Mouse (Mus musculus) midbrain, embryonic 15.5 days (tissue): ENCODE measurements at regions not wholly inside any gene's neighbourhood (a gene's known extent, or its start where the extent isn't known, plus 50 kb on each side); places are given as distances from the start of the nearest gene placed in this dataset.

Experiments used
- ATAC-seq: fragments of 200-750 bp; cut with Nextera tagmentation; replicated peaks from 2 replicates; pipeline ENCODE4 v1.8.0; 2017; ENCODE audit warnings: moderate TSS enrichment
- H3K27ac ChIP-seq: fragments of 300-500 bp; sonication (generic); 2 replicates; pipeline ENCODE4 v1.5.1; 2015; ENCODE audit warnings: mild to moderate bottlenecking, inconsistent platforms
- H3K27me3 ChIP-seq: fragments of 300-500 bp; sonication (generic); replicated peaks from 2 replicates; pipeline ENCODE4 v1.6.1; 2015; ENCODE audit warnings: inconsistent platforms
- H3K36me3 ChIP-seq: fragments of 300-500 bp; sonication (generic); replicated peaks from 2 replicates; pipeline ENCODE4 v1.6.1; 2015; ENCODE audit warnings: inconsistent platforms
- H3K4me1 ChIP-seq: fragments of 300-500 bp; sonication (generic); 2 replicates; pipeline ENCODE4 v1.6.1; 2015; ENCODE audit warnings: inconsistent platforms
- H3K4me2 ChIP-seq: fragments of 300-500 bp; sonication (generic); 2 replicates; pipeline ENCODE4 v1.6.1; 2015; ENCODE audit warnings: inconsistent platforms, mild to moderate bottlenecking, moderate library complexity
- H3K4me3 ChIP-seq: fragments of 300-500 bp; sonication (generic); 2 replicates; pipeline ENCODE4 v1.5.1; 2015; ENCODE audit warnings: mild to moderate bottlenecking, inconsistent platforms
- H3K9ac ChIP-seq: fragments of 300-500 bp; sonication (generic); 2 replicates; pipeline ENCODE4 v1.6.1; 2015; ENCODE audit warnings: mild to moderate bottlenecking, inconsistent platforms
- H3K9me3 ChIP-seq: fragments of 300-500 bp; sonication (generic); 2 replicates; pipeline ENCODE4 v1.6.1; 2016; ENCODE audit warnings: inconsistent platforms
- WGBS: fragments of 180-500 bp; shearing (Covaris S2); methylation state at CpG from one replicate; pipeline ENCODE4 v1.1.7; 2015; ENCODE audit warnings: mixed read lengths; 5-methylcytosine and 5-hydroxymethylcytosine counted together

- WGBS = 88% methylated on average over 11 of the region's 11 CpGs
- ATAC-seq = no peak
- Histone ChIP-seq H3K9me3 (no peaks in the 10 kb centered on the region), H3K4me3 (no peak overlapping the region), H3K27ac (no peak overlapping the region), H3K36me3 (no peaks in the 10 kb centered on the region), H3K9ac (no peak overlapping the region), H3K4me2 (no peak overlapping the region), H3K4me1 (peaks cover 15% of the 10 kb centered on the region), H3K27me3 (no peaks in the 10 kb centered on the region)
These were observed 188.8 kb downstream of the Fam43a start for GRCm38 (mm10) chr16:30788321-30788781.

GRCm38 (mm10) chr16:30788944-30789781 is 189.6 kb downstream of the Fam43a start:
- no peaks in the 10 kb centered on the region for H3K27me3 ChIP-seq
- no peak overlapping the region for H3K27ac ChIP-seq
- H3K9ac ChIP-seq = no peak overlapping the region
- WGBS = 88% methylated on average over 15 of the region's 15 CpGs
- H3K4me3 ChIP-seq = no peak overlapping the region
- H3K36me3 ChIP-seq = no peaks in the 10 kb centered on the region
- no peaks in the 10 kb centered on the region for H3K9me3 ChIP-seq
- no peak for ATAC-seq
- H3K4me2 ChIP-seq = no peak overlapping the region
- H3K4me1 ChIP-seq = peaks cover 15% of the 10 kb centered on the region

GRCm38 (mm10) chr16:30790036-30790435 is 190.5 kb downstream of the Fam43a start:
- no peaks in the 10 kb centered on the region for H3K27me3 ChIP-seq
- H3K4me1 ChIP-seq = peaks cover 15% of the 10 kb centered on the region
- no peak for ATAC-seq
- H3K9me3 ChIP-seq = no peaks in the 10 kb centered on the region
- no peaks in the 10 kb centered on the region for H3K36me3 ChIP-seq
- peak overlapping the region; percentile 31 for H3K27ac ChIP-seq
- H3K4me3 ChIP-seq = no peak overlapping the region
- H3K9ac ChIP-seq = no peak overlapping the region
- H3K4me2 ChIP-seq = no peak overlapping the region
- WGBS = 55% methylated on average over 3 of the region's 3 CpGs

- Histone ChIP-seq H3K4me3 (no peak overlapping the region), H3K36me3 (no peaks in the 10 kb centered on the region), H3K4me2 (no peak overlapping the region), H3K9ac (no peak overlapping the region), H3K27me3 (no peaks in the 10 kb centered on the region), H3K4me1 (peaks cover 15% of the 10 kb centered on the region), H3K9me3 (no peaks in the 10 kb centered on the region), H3K27ac (peak overlapping the region; percentile 31)
- 20% methylated on average over 4 of the region's 4 CpGs for WGBS
- ATAC-seq = peak; percentile 72; the same call in 1 of the 2 replicates
These were observed 191.1 kb downstream of the Fam43a start for GRCm38 (mm10) chr16:30790551-30791001.

GRCm38 (mm10) chr16:30791048-30791855 is 191.7 kb downstream of the Fam43a start:
- ATAC-seq = no peak

GRCm38 (mm10) chr16:30792738-30793377 is 193.3 kb downstream of the Fam43a start:
- Histone ChIP-seq H3K9me3 (no peaks in the 10 kb centered on the region), H3K36me3 (no peaks in the 10 kb centered on the region), H3K4me3 (no peak overlapping the region), H3K9ac (no peak overlapping the region), H3K27me3 (no peaks in the 10 kb centered on the region), H3K4me2 (no peak overlapping the region), H3K27ac (no peak overlapping the region), H3K4me1 (peaks cover 15% of the 10 kb centered on the region)
- 74% methylated on average over 11 of the region's 11 CpGs for WGBS
- ATAC-seq = no peak

More at GRCm38 (mm10) chr16:30791048-30791855, 191.7 kb downstream of the Fam43a start:
- WGBS = 66% methylated on average over 10 of the region's 10 CpGs
- Histone ChIP-seq H3K27ac (no peak overlapping the region), H3K4me2 (no peak overlapping the region), H3K9me3 (no peaks in the 10 kb centered on the region), H3K4me1 (peaks cover 15% of the 10 kb centered on the region), H3K9ac (no peak overlapping the region), H3K27me3 (no peaks in the 10 kb centered on the region), H3K36me3 (no peaks in the 10 kb centered on the region), H3K4me3 (no peak overlapping the region)

GRCm38 (mm10) chr16:30793378-30793753 is 193.8 kb downstream of the Fam43a start:
- H3K27ac ChIP-seq = no peak overlapping the region
- no peaks in the 10 kb centered on the region for H3K27me3 ChIP-seq
- H3K9me3 ChIP-seq = no peaks in the 10 kb centered on the region
- H3K9ac ChIP-seq = no peak overlapping the region
- H3K36me3 ChIP-seq = no peaks in the 10 kb centered on the region
- 55% methylated on average over 9 of the region's 9 CpGs for WGBS
- no peak overlapping the region for H3K4me2 ChIP-seq
- peaks cover 15% of the 10 kb centered on the region for H3K4me1 ChIP-seq
- no peak overlapping the region for H3K4me3 ChIP-seq
- ATAC-seq = no peak

- H3K4me3 ChIP-seq = no peak overlapping the region
- no peak for ATAC-seq
- WGBS = 95% methylated on average over 3 of the region's 3 CpGs
These were observed 194.3 kb downstream of the Fam43a start for GRCm38 (mm10) chr16:30793856-30794255.

GRCm38 (mm10) chr16:30795501-30795904 is 196.0 kb downstream of the Fam43a start:
- Histone ChIP-seq H3K36me3 (no peaks in the 10 kb centered on the region), H3K9me3 (no peaks in the 10 kb centered on the region), H3K4me1 (peaks cover 10% of the 10 kb centered on the region), H3K4me3 (no peak overlapping the region), H3K27ac (no peak overlapping the region), H3K27me3 (no peaks in the 10 kb centered on the region), H3K9ac (no peak overlapping the region), H3K4me2 (no peak overlapping the region)
- WGBS = 90% methylated on average over 5 of the region's 5 CpGs
- no peak for ATAC-seq

More at GRCm38 (mm10) chr16:30793856-30794255, 194.3 kb downstream of the Fam43a start:
- Histone ChIP-seq H3K4me2 (no peak overlapping the region), H3K9ac (no peak overlapping the region), H3K4me1 (peaks cover 15% of the 10 kb centered on the region), H3K9me3 (no peaks in the 10 kb centered on the region), H3K27me3 (no peaks in the 10 kb centered on the region), H3K27ac (no peak overlapping the region), H3K36me3 (no peaks in the 10 kb centered on the region)

- H3K9me3 ChIP-seq = no peaks in the 10 kb centered on the region
- WGBS = 97% methylated on average over 6 of the region's 6 CpGs
- H3K36me3 ChIP-seq = no peaks in the 10 kb centered on the region
- H3K9ac ChIP-seq = no peak overlapping the region
- peaks cover 4% of the 10 kb centered on the region for H3K4me1 ChIP-seq
- H3K27me3 ChIP-seq = no peaks in the 10 kb centered on the region
- ATAC-seq = no peak
- H3K4me2 ChIP-seq = no peak overlapping the region
- H3K27ac ChIP-seq = no peak overlapping the region
- H3K4me3 ChIP-seq = no peak overlapping the region
These were observed 196.6 kb downstream of the Fam43a start for GRCm38 (mm10) chr16:30796103-30796502.

- Histone ChIP-seq H3K4me2 (no peak overlapping the region), H3K27ac (no peak overlapping the region), H3K36me3 (no peaks in the 10 kb centered on the region), H3K9ac (no peak overlapping the region), H3K4me3 (no peak overlapping the region), H3K9me3 (no peaks in the 10 kb centered on the region), H3K27me3 (no peaks in the 10 kb centered on the region), H3K4me1 (no peaks in the 10 kb centered on the region; the same call in 1 of the 2 replicates)
- WGBS = 94% methylated on average over 3 of the region's 3 CpGs
- no peak for ATAC-seq
These were observed 197.5 kb downstream of the Fam43a start for GRCm38 (mm10) chr16:30797006-30797405.

- no peaks in the 10 kb centered on the region for H3K27me3 ChIP-seq
- no peak overlapping the region for H3K27ac ChIP-seq
- H3K4me2 ChIP-seq = no peak overlapping the region
- no peak overlapping the region for H3K4me3 ChIP-seq
- no peaks in the 10 kb centered on the region for H3K9me3 ChIP-seq
- no peaks in the 10 kb centered on the region for H3K36me3 ChIP-seq
- WGBS = 70% methylated on average over 7 of the region's 7 CpGs
- H3K4me1 ChIP-seq = no peaks in the 10 kb centered on the region; the same call in 1 of the 2 replicates
- H3K9ac ChIP-seq = no peak overlapping the region
- ATAC-seq = no peak
These were observed 198.5 kb downstream of the Fam43a start for GRCm38 (mm10) chr16:30797973-30798471.
